ENCODE assay signal across 23 mouse cellular contexts in genomic region chr2:84548625-84549024, GRCm38 (mm10).
DNase-seq lines count a peak whose midpoint lies in the region; ATAC-seq and TF ChIP-seq lines count a peak whose summit lies in the region.
"Had no signal": no experiment of that assay in that cellular context is flagged by ENCODE, and none has a peak within 500 bp of the region (broad histone marks: within the 10 kb centered on the region; RNA-seq: fewer than 3 reads in every experiment).

No protein-coding gene starts in this region.

- WGBS in embryonic facial prominence, embryonic 13.5 days: 73% methylated on average over 7 of the region's 7 CpGs
- 88% methylated on average over 7 of the region's 7 CpGs for WGBS in embryonic facial prominence, embryonic 10.5 days
- WGBS in heart, embryonic 10.5 days: 82% methylated on average over 7 of the region's 7 CpGs
- WGBS in midbrain, embryonic 14.5 days: 93% methylated on average over 7 of the region's 7 CpGs
- WGBS in midbrain, postnatal 0 days: 86% methylated on average over 7 of the region's 7 CpGs
- 95% methylated on average over 7 of the region's 7 CpGs for WGBS in limb, embryonic 10.5 days

- no peak overlapping the region for H3K27ac ChIP-seq in embryonic facial prominence, embryonic 13.5 days
- no peak overlapping the region for H3K27ac ChIP-seq in embryonic facial prominence, embryonic 10.5 days (replicated peaks)
- H3K27ac ChIP-seq in heart, embryonic 10.5 days: no peak overlapping the region
- H3K27ac ChIP-seq in midbrain, embryonic 14.5 days (replicated peaks; ENCODE audit: low read depth, low read length): no peak overlapping the region
- no peak overlapping the region for H3K27ac ChIP-seq in midbrain, postnatal 0 days (ENCODE audit: low read depth, low read length)
- H3K27ac ChIP-seq in limb, embryonic 10.5 days: no peak overlapping the region
- H3K27ac ChIP-seq: embryonic facial prominence, embryonic 12.5 days; hindbrain, embryonic 13.5 days; kidney, postnatal 0 days; liver, embryonic 13.5 days; macrophage had no signal

- H3K27me3 ChIP-seq in embryonic facial prominence, embryonic 13.5 days: no peaks in the 10 kb centered on the region
- H3K27me3 ChIP-seq in embryonic facial prominence, embryonic 10.5 days (replicated peaks; ENCODE audit: low read depth, poor library complexity, severe bottlenecking): no peaks in the 10 kb centered on the region
- no peaks in the 10 kb centered on the region for H3K27me3 ChIP-seq in heart, embryonic 10.5 days (ENCODE audit: insufficient read depth, poor library complexity, severe bottlenecking)
- H3K27me3 ChIP-seq in midbrain, embryonic 14.5 days (ENCODE audit: control insufficient read depth, insufficient read depth, low read length): no peaks in the 10 kb centered on the region
- no peaks in the 10 kb centered on the region for H3K27me3 ChIP-seq in midbrain, postnatal 0 days (ENCODE audit: insufficient read depth, low read length)
- no peaks in the 10 kb centered on the region for H3K27me3 ChIP-seq in limb, embryonic 10.5 days (ENCODE audit: low read depth, poor library complexity, severe bottlenecking)
- H3K27me3 ChIP-seq: embryonic facial prominence, embryonic 12.5 days; hindbrain, embryonic 13.5 days; liver, embryonic 13.5 days; Patski had no signal

- H3K4me2 ChIP-seq in embryonic facial prominence, embryonic 13.5 days: no peak overlapping the region
- no peak overlapping the region for H3K4me2 ChIP-seq in midbrain, embryonic 14.5 days (ENCODE audit: low read length)
- H3K4me2 ChIP-seq in midbrain, postnatal 0 days (ENCODE audit: low read depth, low read length, poor library complexity, severe bottlenecking): no peak overlapping the region
- H3K4me2 ChIP-seq: embryonic facial prominence, embryonic 12.5 days; hindbrain, embryonic 13.5 days; liver, embryonic 13.5 days had no signal

- TF ChIP-seq POLR2A in brain, embryonic 14.5 days (IDR thresholded peaks at IDR 0.05; ENCODE audit: borderline replicate concordance, extremely low read depth, insufficient read depth, insufficient read length, poor library complexity, severe bottlenecking): no peak

- TF ChIP-seq CTCF in midbrain, postnatal 0 days (IDR thresholded peaks at IDR 0.05): no peak
- no peak for TF ChIP-seq CTCF in brain, embryonic 14.5 days (IDR thresholded peaks at IDR 0.05; ENCODE audit: borderline replicate concordance, extremely low read depth, insufficient read depth, insufficient read length)

- no peaks in the 10 kb centered on the region for H3K36me3 ChIP-seq in embryonic facial prominence, embryonic 13.5 days
- no peaks in the 10 kb centered on the region for H3K36me3 ChIP-seq in embryonic facial prominence, embryonic 10.5 days (replicated peaks)
- no peaks in the 10 kb centered on the region for H3K36me3 ChIP-seq in heart, embryonic 10.5 days
- H3K36me3 ChIP-seq in midbrain, embryonic 14.5 days (ENCODE audit: control insufficient read depth, insufficient read depth, low read length): no peaks in the 10 kb centered on the region
- no peaks in the 10 kb centered on the region for H3K36me3 ChIP-seq in midbrain, postnatal 0 days (ENCODE audit: insufficient read depth, low read length)
- no peaks in the 10 kb centered on the region for H3K36me3 ChIP-seq in limb, embryonic 10.5 days
- H3K36me3 ChIP-seq: embryonic facial prominence, embryonic 12.5 days; hindbrain, embryonic 13.5 days; liver, embryonic 13.5 days had no signal

- H3K9ac ChIP-seq in embryonic facial prominence, embryonic 13.5 days: no peak overlapping the region
- no peak overlapping the region for H3K9ac ChIP-seq in midbrain, embryonic 14.5 days (replicated peaks; ENCODE audit: low read length)
- no peak overlapping the region for H3K9ac ChIP-seq in midbrain, postnatal 0 days (replicated peaks; ENCODE audit: low read length, poor library complexity, severe bottlenecking)
- H3K9ac ChIP-seq: embryonic facial prominence, embryonic 12.5 days; hindbrain, embryonic 13.5 days; liver, embryonic 13.5 days had no signal

- H3K4me1 ChIP-seq in embryonic facial prominence, embryonic 13.5 days: peaks cover 10% of the 10 kb centered on the region; the same call in 1 of the 2 replicates
- peaks cover 18% of the 10 kb centered on the region; the same call in 1 of the 2 replicates for H3K4me1 ChIP-seq in embryonic facial prominence, embryonic 10.5 days
- peaks cover 13% of the 10 kb centered on the region for H3K4me1 ChIP-seq in heart, embryonic 10.5 days
- no peaks in the 10 kb centered on the region for H3K4me1 ChIP-seq in midbrain, embryonic 14.5 days (ENCODE audit: control insufficient read depth, insufficient read depth, low read length)
- 0 out of 2 replicates have a peak, but pooled peaks cover 3% of the 10 kb centered on the region for H3K4me1 ChIP-seq in midbrain, postnatal 0 days (ENCODE audit: insufficient read depth, low read length)
- no peaks in the 10 kb centered on the region for H3K4me1 ChIP-seq in limb, embryonic 10.5 days
- H3K4me1 ChIP-seq: embryonic facial prominence, embryonic 12.5 days; hindbrain, embryonic 13.5 days; liver, embryonic 13.5 days had no signal

- 0 out of 2 replicates have a peak, but pooled peaks have one; percentile 32 for ATAC-seq in embryonic facial prominence, embryonic 13.5 days (ENCODE audit: insufficient number of reproducible peaks, insufficient read depth, low FRiP score, low TSS enrichment, low read depth)
- no peak for ATAC-seq in midbrain, embryonic 14.5 days (ENCODE audit: low FRiP score, low TSS enrichment)
- no peak for ATAC-seq in midbrain, postnatal 0 days (ENCODE audit: low FRiP score)
- ATAC-seq: CD4-positive, CD25-positive, alpha-beta regulatory T cell, adult 4 months; midbrain, embryonic 16.5 days; Patski had no signal

- no peak for DNase-seq in embryonic facial prominence, embryonic 10.5 days (ENCODE audit: low spot score)
- peak; percentile 20 for DNase-seq in heart, postnatal 4 days
- DNase-seq in heart, embryonic 10.5 days (ENCODE audit: low spot score): no peak
- peak; percentile 1 for DNase-seq in midbrain, embryonic 14.5 days
- no peak for DNase-seq in midbrain, postnatal 0 days (ENCODE audit: low spot score)
- DNase-seq in brain, embryonic 14.5 days (ENCODE audit: low read depth): peak; percentile 51
- no peak for DNase-seq in limb, embryonic 10.5 days (ENCODE audit: low spot score)
- DNase-seq: adrenal gland, postnatal 36 days; cerebellum, adult 11-12 months; heart, adult 18-20 months; kidney, adult 11 months; liver, embryonic 13.5 days; spleen, adult 18-20 months; thymus, adult 18-20 months; thymus, postnatal 36 days had no signal

- no peak overlapping the region for H3K4me3 ChIP-seq in embryonic facial prominence, embryonic 13.5 days
- no peak overlapping the region for H3K4me3 ChIP-seq in embryonic facial prominence, embryonic 10.5 days
- H3K4me3 ChIP-seq in heart, embryonic 10.5 days: no peak overlapping the region
- H3K4me3 ChIP-seq in midbrain, embryonic 14.5 days (replicated peaks; ENCODE audit: low read depth, low read length): no peak overlapping the region
- no peak overlapping the region for H3K4me3 ChIP-seq in midbrain, postnatal 0 days (ENCODE audit: low read depth, low read length)
- no peak overlapping the region for H3K4me3 ChIP-seq in limb, embryonic 10.5 days
- H3K4me3 ChIP-seq: embryonic facial prominence, embryonic 12.5 days; hindbrain, embryonic 13.5 days; liver, embryonic 13.5 days had no signal

- H3K9me3 ChIP-seq in embryonic facial prominence, embryonic 13.5 days: no peaks in the 10 kb centered on the region
- no peaks in the 10 kb centered on the region for H3K9me3 ChIP-seq in embryonic facial prominence, embryonic 10.5 days
- no peaks in the 10 kb centered on the region for H3K9me3 ChIP-seq in heart, embryonic 10.5 days
- H3K9me3 ChIP-seq in midbrain, embryonic 14.5 days (ENCODE audit: control insufficient read depth, low read length): no peaks in the 10 kb centered on the region
- H3K9me3 ChIP-seq in midbrain, postnatal 0 days (ENCODE audit: low read length): no peaks in the 10 kb centered on the region
- no peaks in the 10 kb centered on the region for H3K9me3 ChIP-seq in limb, embryonic 10.5 days (replicated peaks)
- H3K9me3 ChIP-seq: embryonic facial prominence, embryonic 12.5 days; hindbrain, embryonic 13.5 days; liver, embryonic 13.5 days had no signal

Comparison
In these comparisons a context has a peak if more than half of its experiments do, and no peak if none do; other contexts are left out.
1. DNase-seq: peak in heart, postnatal 4 days (single experiment), midbrain, embryonic 14.5 days (single experiment) and brain, embryonic 14.5 days (single experiment); none in embryonic facial prominence, embryonic 10.5 days (single experiment), heart, embryonic 10.5 days (single experiment), midbrain, postnatal 0 days (single experiment) and limb, embryonic 10.5 days (single experiment).